Mouse (Mus musculus): Measurements from ENCODE around the gene Chn2.

Chn2 gene

GRCm38 (mm10) chr6:54200031-54200722, 160.8 kb downstream of the Chn2 start:
- no peak for DNase-seq (ENCODE audit: low spot score in 2 of 2)

- DNase-seq (ENCODE audit: low spot score in 2 of 2), result no peak
These were observed 163.1 kb downstream of the Chn2 start for GRCm38 (mm10) chr6:54202311-54203020.

- no peak for DNase-seq (ENCODE audit: low spot score in 2 of 2)
These were observed 164.0 kb downstream of the Chn2 start for GRCm38 (mm10) chr6:54203316-54203715.

GRCm38 (mm10) chr6:54203926-54204325, 164.6 kb downstream of the Chn2 start:
- DNase-seq (ENCODE audit: low spot score in 2 of 2), result no peak

GRCm38 (mm10) chr6:54204931-54205330, 165.6 kb downstream of the Chn2 start:
- DNase-seq (ENCODE audit: low spot score in 2 of 2), result no peak

- DNase-seq (ENCODE audit: low spot score in 2 of 2), result no peak
These were observed 166.1 kb downstream of the Chn2 start for GRCm38 (mm10) chr6:54205471-54205870.

GRCm38 (mm10) chr6:54206221-54206738, 166.9 kb downstream of the Chn2 start:
- no peak for DNase-seq (ENCODE audit: low spot score in 2 of 2)

GRCm38 (mm10) chr6:54208786-54209185, 169.4 kb downstream of the Chn2 start:
- DNase-seq (ENCODE audit: low spot score in 2 of 2), result no peak

GRCm38 (mm10) chr6:54210971-54211370, 171.6 kb downstream of the Chn2 start:
- DNase-seq (ENCODE audit: low spot score in 2 of 2), result no peak

GRCm38 (mm10) chr6:54211939-54212338, 172.6 kb downstream of the Chn2 start:
- no peak for DNase-seq (ENCODE audit: low spot score in 2 of 2)

- DNase-seq (ENCODE audit: low spot score in 2 of 2), result no peak
These were observed 174.4 kb downstream of the Chn2 start for GRCm38 (mm10) chr6:54213743-54214142.

DNA sequence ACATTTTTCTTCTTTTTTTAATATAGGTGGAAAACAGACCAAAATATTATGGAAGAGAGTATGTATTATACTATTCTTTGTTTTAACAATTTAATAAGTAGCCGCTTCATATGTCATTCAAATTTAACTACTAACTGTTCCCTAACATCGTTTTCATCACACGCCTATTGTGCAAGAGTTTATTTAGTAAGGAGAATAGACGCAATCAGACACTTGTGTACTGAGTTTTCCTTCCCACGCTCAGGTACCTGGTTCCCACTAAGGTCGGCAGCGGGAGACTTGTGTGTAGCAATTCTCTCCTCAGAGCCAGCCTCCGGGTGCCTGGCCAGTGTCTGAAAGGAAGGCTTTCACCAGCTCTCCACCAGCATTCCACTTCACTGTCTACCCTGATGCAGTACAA, 176.3 kb downstream of the Chn2 start:
- DNase-seq (ENCODE audit: low spot score in 2 of 2), result no peak

DNA sequence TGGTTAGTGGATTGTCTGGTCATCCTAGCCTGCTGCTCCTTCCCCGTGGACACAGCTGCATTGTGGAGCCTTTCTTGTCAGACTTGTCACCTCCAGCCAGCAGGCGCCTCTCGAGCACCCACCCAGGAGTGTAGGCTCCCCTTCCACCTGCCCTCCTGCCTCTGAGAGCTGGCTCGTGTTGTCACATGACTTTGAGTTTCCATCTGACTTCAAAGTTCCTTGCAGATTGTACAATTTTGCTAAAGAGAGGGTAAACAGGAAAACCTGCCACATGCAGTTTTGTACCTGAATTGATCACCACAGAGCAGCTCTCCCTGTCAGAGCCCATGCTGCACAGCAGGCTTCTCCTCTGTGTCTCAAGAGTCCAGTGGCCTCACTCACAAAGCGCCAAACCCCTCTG, 177.2 kb downstream of the Chn2 start:
- DNase-seq (ENCODE audit: low spot score in 2 of 2), result no peak

- DNase-seq (ENCODE audit: low spot score in 2 of 2), result no peak
These were observed 180.8 kb downstream of the Chn2 start for GRCm38 (mm10) chr6:54220124-54220523.

DNA sequence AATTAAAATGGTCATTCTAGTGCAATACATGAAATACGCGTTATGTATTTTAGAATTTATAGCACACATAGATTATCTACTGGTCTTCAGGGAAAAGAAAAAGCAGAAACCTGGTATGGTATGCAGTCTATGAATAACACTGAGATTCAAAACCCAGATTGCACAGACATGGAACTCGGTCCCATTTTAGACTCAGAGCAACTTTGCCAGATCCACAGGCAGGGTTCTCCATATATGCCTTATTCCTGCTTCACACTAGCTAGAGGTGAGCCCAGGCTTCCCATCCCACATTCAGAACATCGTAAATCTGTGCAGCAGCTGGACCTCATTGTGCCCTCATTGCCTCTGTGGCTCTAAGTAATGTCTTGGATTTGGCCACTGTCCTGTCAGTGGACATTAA, 184.2 kb downstream of the Chn2 start:
- DNase-seq (ENCODE audit: low spot score in 2 of 2), result no peak

- DNase-seq (ENCODE audit: low spot score in 2 of 2), result no peak
These were observed 185.0 kb downstream of the Chn2 start for GRCm38 (mm10) chr6:54224325-54224724.

GRCm38 (mm10) chr6:54225327-54225726, 186.0 kb downstream of the Chn2 start:
- no peak for DNase-seq (ENCODE audit: low spot score in 2 of 2)

- no peak for DNase-seq (ENCODE audit: low spot score in 2 of 2)
These were observed 187.7 kb downstream of the Chn2 start for GRCm38 (mm10) chr6:54227061-54227460.

DNA sequence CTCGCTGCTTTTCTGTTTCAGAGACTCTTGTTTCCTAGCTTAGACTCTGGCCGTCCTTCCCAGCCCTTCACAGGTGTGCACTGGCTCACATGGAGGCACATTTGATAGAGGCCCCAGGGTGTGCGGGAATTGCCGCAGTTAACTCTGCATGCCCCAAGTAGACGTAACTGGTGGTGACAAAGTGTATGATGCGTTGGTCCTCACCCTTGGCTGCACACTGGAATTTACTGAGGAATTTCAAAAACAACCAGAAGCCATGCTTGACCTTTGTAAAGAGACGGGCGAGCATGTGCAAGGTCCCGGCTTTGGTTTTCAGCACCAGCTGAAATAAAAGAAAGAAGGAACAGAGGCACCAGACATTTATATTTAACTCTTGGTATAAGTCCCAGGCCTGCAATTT, 189.1 kb downstream of the Chn2 start:
- no peak for DNase-seq (ENCODE audit: low spot score in 2 of 2)

DNA sequence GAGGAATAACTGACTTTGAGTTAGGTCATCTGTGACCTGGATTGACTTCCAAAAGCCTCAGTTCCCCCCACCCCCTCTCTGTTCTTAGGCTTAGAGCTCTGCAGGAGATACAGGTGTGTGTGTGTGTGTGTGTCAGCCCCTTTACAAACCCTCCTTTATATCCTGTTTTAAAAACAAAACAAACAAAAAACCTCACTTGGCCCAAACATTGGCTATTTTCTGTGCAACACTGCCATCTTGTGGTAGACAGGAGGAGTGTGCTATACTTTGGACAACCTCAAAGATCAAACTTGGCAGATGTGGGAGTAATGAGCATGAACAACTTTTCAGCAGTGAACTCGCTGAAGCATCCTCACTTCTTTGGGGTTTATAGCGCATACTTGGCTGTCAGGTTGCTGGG, 189.5 kb downstream of the Chn2 start:
- no peak for DNase-seq (ENCODE audit: low spot score in 2 of 2)

DNA sequence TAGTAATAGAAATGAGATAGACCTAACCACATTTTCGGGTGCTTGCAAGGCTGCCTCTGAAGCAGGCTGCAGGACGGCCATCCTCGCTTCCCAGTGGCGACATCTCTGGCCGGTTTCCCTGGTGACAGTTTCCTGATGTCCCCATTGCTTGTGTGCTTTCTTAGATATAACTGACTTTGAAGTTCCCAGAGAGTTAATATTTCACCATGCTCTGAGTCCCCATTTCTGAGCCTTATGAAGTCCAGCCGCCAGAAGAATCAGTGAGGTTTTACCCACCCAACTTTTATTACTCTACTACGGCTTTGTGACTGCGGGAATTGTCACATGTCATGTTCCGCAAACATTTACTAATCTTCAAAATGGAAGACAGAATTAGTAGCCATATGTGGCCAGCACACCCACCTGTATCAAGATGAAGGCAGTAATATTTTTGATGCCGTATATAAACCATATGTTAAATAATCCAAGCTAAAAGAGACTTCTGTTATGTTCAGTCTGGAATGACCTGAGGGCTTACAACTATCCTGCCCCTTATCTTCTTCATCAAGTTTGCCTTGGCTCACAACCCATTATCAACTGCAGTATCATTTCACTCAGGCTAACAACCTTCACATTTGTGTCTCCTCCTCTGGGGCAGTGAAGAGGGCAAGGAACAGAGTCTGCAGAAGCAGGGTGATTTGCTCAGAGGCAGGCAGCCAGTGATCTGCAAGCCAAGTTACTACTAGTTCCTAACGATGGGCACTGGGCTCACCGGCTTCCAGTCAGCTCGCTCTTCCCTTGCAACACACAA, 192.6 kb downstream of the Chn2 start:
- no peak for DNase-seq (ENCODE audit: low spot score in 2 of 2)

GRCm38 (mm10) chr6:54236441-54236840, 197.1 kb downstream of the Chn2 start:
- DNase-seq (ENCODE audit: low spot score in 2 of 2), result no peak

Data from spleen, postnatal 4 days (tissue).